Mouse (Mus musculus): ENCODE results near the gene Rfxap. TPM values are rescaled to one million over a fixed set of nuclear protein-coding genes. Genes with fewer than 3 reads are reported as not detected.

Gene Rfxap
- 10 to 100 TPM; 23.7 to 23.9 TPM for total RNA-seq (2021)
- long read RNA-seq, experiment 1, transcript Rfxap-201 (3 exons, 2,162 nt) = major isoform, 43 of 46 reads
- long read RNA-seq, experiment 1, partial matches to known transcripts = 0 of 46 reads
- long read RNA-seq, experiment 1, other reads (novel, unspliced or antisense) = 3 of 46 reads
- long read RNA-seq, experiment 2, transcript Rfxap-201 (3 exons, 2,162 nt) = major isoform, 44 of 47 reads
- long read RNA-seq, experiment 2, partial matches to known transcripts = 0 of 47 reads
- long read RNA-seq, experiment 2, other reads (novel, unspliced or antisense) = 3 of 47 reads

DNA sequence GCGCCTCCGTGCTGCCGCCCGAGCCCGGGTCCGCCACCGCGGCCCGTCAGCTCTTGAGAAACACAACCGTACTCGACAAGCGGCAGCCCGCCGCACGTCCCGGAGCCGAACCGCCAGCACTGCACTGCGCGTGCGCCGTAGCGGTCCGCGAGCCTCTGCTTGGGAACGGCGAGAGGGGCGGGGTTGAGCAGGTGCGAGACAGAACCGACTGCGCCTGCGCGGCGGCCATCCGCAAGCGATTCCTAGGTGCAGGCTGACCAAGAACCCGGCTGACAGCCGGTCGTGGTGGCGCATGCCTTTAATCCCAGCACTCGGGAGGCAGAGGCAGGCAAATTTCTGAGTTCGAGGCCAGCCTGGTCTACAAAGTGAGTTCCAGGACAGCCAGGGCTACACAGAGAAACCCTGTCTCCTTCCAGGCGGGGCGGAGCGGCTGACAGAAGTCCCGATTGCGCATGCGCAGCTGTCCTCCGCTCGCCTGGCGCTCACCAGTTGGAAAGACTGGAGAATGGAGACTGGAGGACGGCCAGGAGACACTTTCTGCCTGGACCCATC is at the start of gene Rfxap:
TSS of gene Rfxap (minus strand) at position 126 of the 552 bp plus-strand sequence.
- peak; percentile 93 to 94 for DNase-seq
- intact Hi-C loops (cut with DNase I) = loop anchor here (5.0 to 10.0 kb wide), 2 partner anchors 70 to 257 kb away; partner anchors contain the start of genes Alg5 and Exosc8

DNA sequence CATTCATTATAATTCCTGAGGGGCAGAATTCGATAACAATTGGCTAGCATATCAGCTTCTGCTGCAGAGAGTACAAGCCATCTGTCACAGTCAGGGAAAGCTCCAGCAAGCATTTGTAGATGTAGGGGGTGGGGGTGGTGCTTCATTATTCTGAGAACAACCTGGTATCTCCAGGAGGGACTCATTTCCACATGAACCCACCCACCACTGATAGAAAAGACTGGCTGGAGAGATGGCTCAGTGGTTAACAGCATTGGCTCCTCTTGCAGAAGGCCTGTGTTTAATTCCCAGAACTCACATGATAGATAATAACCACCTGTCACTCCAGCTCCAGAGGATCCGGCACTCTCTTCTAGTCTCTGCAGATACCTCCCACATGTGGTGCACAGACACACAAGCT is 27.8 kb upstream of the Rfxap start:
- intact Hi-C loops (cut with DNase I) = no loop called here
- no peak for DNase-seq

DNA sequence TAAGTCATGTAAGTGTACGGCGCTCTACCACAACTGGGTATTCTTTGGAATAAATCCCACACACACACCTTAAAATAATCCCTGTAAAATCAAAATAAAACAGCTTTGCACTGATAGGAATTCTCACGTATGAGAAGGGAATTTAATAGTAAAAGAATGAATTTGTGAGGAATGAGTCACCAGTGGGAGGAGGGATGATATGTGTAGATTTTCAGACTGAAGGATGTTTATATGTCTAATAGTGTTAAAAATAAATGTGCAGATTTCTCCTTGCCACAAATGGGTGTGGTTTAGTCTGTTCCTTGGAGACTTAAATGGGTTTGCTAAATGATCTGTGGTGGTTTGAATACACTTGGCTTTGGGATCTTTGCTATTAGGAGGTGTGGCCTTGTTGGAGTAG is 24.9 kb upstream of the Rfxap start:
- no peak for DNase-seq
- intact Hi-C loops (cut with DNase I) = no loop called here

DNA sequence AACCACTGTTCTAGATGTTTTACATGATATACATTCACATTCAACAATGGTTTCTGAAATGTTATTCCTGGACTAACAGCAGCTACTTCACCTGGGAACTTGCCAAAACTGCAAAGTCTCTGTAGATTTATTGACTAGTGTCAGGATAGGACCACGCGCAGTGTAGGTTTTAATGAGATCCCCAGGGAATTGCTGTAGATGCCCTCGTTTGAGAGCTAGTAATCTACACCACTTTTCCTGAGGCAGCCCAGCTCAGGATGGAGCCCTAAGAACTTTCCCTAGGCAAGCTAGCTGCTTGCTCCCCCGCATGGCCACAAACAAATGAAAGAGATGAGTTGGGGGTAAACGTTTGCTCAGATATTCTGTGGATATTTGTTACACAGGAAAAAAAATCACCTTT is 14.9 kb upstream of the Rfxap start:
- intact Hi-C loops (cut with DNase I) = no loop called here
- DNase-seq = no peak

DNA sequence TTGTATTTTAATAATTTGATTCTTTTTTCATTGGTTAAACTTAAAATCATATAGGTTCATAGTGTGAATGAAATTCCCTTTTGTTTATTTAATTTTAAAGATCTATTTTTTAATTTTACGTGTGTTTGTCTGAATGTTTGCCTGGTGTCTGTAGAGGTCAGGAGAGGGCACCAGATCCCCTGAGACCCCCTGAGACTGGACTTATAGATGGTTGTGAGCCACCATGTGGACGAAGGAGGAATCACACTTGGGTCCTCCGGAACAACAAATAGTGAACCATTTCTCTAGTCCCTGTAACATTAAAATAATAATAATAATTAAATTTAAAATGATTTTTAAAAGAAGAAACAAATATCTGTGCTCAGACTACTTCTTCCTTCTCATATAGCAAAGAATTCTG is 7.7 kb upstream of the Rfxap start:
- DNase-seq = peak in 1 of 2 experiments; percentile 19
- intact Hi-C loops (cut with DNase I) = no loop called here

DNA sequence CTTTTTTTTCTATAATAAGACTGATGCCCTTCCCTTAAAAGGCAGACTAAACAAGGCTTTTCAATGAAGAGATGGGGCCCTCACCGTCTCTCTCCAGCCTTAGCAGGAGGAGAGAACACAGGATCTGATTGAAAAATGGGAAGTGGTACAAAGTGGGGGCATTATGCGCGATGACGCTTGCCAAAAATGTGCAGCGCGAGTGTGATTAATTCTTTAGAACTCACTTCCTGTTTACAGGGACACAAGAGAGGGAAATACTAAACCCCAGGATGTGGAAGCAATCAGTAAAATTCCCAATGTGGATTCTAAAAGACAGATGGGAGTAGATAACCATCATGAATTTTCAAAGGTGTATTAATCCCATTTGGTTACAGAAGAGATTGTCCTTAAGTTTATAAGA is 7.0 kb upstream of the Rfxap start:
- intact Hi-C loops (cut with DNase I) = no loop called here

DNA sequence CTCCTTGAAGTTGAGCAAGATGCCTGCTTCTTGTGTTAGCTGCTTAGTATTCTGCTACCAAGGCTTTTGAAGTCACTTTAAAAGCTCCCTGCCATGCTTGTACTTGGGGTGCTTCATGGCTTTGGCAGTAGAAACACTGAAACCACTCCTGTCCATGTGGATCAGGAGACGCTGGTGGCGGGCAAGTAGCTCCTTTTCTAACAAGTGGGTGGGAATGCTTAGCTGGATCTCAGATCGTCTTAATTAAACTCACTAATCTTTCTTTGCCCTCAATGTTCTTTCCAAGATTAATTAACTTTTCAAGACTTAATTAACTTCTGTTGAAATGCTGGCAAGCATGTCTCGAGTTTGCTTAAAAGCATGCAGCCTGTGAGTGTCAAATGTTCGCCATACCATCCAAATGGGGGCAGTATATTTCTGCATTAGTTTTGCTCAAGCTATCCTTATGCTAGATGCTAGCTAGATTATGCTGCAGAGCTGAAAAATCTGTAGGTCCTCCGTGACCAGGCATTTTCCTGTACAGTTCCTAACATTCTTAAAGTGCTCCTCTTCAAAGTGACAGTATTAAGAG is 5.9 kb upstream of the Rfxap start:
- intact Hi-C loops (cut with DNase I) = no loop called here
- no peak for DNase-seq

More for the DNA sequence above, 7.0 kb upstream of the Rfxap start:
- DNase-seq = no peak

DNA sequence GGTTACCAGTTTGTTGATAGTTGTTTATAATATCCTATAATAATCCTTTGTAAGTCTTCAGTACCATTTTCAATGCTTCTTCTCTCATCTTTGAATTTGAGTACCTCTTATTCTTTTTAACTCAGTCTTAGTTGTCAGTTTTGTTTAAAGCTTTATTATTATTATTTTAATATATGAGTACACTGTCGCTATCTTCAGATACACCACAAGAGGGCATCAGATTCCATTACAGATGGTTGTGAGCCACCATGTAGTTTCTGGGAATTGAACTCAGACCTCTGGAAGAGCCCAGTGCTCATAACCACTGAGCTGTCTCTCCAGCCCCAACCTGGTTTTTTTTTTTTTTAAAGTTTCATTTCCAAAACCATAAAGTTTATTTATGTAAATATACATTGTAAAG is 4.0 kb upstream of the Rfxap start:
- intact Hi-C loops (cut with DNase I) = no loop called here

DNA sequence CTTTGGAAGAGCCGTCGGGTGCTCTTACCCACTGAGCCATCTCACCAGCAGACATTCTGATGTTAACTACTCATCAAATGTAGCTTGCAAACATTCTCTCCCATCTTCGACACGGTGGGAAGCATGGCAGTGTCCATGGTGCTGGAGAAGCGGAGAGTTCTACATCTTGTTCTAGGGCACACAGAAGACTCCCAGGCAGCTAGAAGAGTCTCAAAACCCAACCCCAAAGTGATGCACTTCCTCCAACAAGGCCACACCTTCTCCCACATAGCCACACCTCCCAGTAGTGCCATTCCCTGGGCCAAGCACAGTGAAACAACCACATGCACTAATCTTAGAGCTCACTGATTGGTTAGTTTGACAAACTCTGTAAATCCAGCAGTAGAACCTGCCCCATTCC is 1.5 kb upstream of the Rfxap start:
- DNase-seq = no peak
- intact Hi-C loops (cut with DNase I) = loop anchor here (5.0 to 10.0 kb wide), 2 partner anchors 72 to 256 kb away; partner anchors contain the start of genes Alg5 and Exosc8

More for the DNA sequence above, 4.0 kb upstream of the Rfxap start:
- DNase-seq = no peak

DNA sequence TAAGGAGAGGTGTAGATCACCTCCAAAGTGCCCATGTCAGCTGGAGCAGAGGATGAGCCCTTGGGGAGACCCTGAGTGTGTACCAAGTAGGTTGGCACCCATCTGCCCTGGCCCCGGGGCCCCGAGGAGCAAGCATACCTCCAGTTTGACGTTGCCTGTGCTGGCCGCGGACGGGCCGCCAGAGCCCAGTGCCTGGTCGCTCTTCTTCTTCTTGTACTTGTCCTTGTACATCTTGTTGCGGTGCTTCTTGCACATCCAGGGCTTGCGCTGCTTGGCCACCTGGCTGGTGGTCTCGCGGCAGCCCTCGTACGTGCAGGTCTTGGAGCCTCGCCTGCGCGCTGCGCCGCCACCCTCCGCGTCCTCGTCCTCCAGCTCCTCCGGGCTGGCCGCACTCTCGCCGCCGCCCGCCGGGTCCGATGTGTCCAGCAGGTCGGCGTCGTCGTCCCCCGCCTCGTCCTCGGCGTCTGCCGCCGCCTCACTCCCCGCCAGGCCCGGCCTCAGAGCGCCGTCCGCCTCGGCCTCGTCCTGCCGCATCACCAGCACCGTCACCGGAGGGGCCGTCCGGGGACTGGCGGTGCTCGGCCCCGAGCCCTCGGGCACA is 430 bp downstream of the Rfxap start:
- intact Hi-C loops (cut with DNase I) = loop anchor here (5.0 to 10.0 kb wide), 2 partner anchors 70 to 258 kb away; partner anchors contain the start of genes Alg5 and Exosc8
- no peak for DNase-seq

DNA sequence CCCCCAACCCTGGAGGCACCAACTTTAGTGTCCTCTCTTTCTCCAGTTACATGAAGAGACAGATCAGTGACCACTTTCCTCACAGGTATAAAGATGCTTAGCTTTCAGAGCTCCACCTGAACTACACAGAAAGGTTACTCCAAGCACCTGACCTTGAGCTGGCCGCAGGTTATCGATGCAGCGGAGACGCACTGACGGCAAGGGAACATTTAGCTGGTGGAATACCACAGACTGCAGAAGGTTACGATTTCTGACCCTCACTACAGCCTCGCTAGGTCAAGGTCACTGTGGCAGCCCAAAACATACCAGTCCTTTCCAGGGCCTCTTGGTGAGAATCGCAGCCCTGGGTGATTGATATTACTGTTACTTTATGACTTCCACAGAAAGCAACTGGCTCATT is 3.9 kb downstream of the Rfxap start:
- intact Hi-C loops (cut with DNase I) = loop anchor here (10.0 kb wide), 1 partner anchor 261 kb away; no protein-coding TSS in a partner anchor

DNA sequence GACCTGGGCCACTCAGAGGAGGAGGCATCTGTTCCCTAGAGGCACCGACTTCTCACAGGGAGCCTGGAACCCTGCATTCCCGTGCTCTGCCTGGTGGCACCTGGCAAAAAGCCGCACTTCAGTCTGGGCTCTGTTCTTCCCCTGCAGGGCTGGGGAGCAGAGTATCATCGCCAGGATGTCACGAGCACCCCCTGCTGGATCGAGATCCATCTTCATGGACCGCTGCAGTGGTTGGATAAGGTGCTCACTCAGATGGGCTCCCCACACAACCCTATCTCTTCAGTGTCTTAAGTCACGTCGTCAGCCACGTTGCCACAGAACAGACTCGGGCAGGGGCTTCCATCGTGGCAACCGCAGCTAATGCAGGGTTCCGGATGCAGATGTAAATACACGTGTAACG is 10.4 kb downstream of the Rfxap start:
- DNase-seq = no peak
- intact Hi-C loops (cut with DNase I) = no loop called here

More for the DNA sequence above, 3.9 kb downstream of the Rfxap start:
- no peak for DNase-seq

DNA sequence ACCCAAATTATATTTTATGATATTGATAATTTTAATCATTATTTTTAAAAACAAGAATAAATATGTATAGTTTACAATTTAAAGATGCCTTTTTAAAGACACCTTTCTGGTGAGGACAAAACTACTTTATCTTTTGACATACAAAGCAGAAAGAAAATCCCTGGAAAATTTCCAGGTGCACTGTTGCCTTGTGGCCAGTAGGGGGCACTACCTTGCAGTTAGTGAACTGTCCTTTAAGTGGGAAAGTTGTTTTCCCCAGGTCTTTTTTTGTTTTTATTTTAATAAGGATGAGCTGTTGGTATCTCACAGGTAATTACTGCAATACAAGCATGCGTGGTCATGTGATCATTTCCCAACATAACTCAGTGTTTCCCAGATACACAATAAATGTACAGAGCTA is 11.8 kb downstream of the Rfxap start:
- intact Hi-C loops (cut with DNase I) = no loop called here
- DNase-seq = no peak

DNA sequence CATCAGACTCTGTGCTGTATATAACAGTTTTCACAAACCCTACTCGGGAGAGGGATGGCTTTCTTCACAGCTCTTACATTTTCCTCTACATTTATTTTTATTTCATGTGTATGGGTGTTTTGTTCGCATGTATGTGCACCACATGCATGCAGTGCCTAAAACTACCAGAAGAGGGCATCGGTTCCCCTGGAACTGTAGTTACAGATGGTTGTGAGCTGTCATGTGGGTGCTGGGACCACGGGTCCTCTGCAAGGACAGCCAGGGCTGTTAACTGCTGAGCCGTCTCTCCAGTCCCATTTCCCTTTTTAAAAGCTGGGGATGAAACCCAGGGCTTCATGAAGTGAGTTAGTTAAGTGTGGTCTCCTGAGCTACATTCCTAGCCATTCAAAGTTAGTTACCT is 12.2 kb downstream of the Rfxap start:
- intact Hi-C loops (cut with DNase I) = no loop called here
- no peak for DNase-seq

DNA sequence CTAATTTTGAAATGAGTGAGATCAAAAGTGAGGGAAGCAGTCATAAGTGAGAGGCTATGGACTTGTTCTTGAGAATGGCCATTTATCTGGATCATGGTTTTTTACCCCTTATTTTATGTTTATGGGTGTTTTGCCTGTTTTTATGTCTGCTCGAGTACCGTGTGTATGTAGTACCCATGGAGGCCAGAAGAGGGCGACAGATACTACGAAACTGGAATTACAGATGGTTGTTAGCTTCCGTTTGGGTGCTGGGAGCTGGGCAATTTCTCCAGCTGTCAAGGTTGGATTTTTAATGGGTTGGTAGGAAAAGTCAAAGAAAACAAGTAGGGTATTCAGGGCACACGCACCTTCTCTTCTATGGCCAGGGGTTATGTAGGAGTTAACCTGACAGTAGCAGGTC is 13.8 kb downstream of the Rfxap start:
- no peak for DNase-seq
- intact Hi-C loops (cut with DNase I) = no loop called here

DNA sequence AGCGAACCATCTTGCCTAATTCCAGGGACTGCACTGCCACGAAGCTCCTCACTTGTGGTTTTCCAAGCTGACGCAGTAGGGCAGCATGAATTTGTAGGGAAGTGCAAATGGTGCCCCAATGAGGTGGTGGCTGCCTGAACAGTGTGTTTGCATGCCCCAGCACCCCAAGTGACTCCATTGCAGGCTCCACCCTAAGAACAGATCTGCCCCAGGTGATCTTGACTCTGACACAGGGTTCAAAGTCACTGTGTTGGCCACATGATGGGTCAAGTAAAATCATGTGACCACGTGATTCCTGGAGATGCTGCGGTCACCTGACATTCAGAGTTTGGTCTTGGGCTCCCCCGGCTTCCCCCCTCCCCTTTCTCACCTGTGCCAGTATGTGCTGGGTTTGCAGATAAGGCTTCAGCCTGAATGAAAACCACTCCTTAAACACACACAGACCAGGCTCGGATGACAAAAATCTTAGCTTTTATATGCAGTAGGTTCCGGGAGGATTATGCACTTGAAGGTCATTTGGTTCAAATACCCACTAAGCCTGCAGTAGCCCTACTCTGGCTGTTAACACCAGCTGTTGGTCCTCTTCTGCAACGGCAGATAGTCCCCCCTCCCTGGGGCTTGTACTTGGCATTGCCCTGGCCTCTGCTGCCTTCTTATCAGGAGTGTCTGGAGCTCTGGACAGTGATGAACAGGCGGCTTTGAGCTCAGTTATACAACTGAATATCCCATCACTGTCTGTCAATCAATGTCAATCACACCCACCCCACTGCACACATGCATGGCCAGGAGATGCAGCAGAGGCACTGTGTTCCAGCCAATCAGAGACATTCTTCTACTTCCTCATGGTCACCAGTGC is 15.5 kb downstream of the Rfxap start:
- intact Hi-C loops (cut with DNase I) = no loop called here
- no peak for DNase-seq

DNA sequence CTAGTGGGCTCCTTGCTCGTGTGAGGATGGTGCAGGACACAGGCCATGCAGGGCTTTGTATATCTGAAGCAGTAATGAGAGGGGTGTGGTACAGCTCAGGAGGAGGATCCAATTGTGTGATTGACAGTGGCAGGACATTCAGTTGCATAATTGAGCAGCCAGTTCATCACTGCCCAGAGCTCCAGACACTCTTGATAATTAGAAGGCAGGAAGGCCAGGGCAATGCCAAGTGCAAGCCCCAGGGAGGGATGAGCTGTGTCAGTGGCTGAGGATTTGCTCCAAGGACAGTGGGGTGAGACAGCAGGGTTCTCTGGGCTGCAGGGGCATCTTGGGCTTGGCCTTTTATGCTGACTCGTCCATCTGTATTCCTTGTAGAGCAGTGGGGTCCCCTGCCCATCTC is 17.0 kb downstream of the Rfxap start:
- intact Hi-C loops (cut with DNase I) = no loop called here
- DNase-seq = no peak

DNA sequence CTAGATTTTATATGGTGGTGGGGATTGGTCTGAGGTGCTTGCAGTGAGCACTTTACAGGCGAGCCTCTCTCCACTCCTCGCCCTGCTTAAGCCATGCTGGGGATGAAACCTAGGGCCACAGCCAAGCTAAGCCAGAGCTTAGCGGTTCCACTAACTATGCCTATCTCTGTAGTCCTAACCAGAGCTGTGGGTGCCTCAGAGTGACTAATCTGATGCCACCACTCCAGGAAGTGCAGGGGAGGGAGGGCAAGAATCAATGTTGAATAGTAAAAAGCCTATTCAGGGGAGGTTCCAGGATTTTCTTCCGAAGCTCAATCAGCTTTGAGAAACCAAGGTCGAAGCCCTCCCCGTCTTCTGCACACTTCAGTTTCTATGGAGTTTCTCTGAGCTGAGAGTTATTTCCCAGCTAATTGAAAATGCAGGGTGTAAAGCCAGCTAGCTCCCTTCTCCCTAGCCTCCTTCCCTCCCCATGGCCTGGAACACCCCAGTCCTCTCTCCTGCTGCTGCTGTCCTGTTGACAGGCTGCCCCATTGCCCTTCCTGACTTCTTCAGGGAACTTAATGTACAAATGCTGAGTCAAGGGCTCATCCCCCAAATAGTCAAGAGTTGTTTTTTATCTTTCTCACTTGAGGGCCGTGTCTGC is 31.5 kb downstream of the Rfxap start:
- DNase-seq = no peak
- intact Hi-C loops (cut with DNase I) = no loop called here

DNA sequence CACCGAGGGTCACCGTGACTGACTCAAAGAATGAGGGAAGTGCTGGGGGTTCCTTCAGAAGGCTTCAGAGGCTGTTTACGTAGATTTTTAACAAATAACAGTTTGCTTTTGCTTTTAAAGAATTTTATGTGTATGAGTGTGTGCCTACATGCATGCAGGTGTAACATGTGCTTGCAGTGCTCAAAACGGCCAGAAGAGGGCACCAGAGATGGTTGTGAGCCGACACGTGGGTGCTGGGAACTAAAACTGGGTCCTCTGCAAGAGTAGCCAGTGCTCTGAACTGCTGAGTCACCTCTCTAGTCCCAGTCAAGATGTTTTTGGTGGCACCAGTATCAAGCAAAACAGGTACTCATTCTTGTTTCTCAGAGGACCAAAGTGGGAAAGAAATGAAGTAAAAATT is 34.0 kb downstream of the Rfxap start:
- intact Hi-C loops (cut with DNase I) = no loop called here
- no peak for DNase-seq
